ENCODE assay signal across 17 mouse cellular contexts in the genomic region with DNA sequence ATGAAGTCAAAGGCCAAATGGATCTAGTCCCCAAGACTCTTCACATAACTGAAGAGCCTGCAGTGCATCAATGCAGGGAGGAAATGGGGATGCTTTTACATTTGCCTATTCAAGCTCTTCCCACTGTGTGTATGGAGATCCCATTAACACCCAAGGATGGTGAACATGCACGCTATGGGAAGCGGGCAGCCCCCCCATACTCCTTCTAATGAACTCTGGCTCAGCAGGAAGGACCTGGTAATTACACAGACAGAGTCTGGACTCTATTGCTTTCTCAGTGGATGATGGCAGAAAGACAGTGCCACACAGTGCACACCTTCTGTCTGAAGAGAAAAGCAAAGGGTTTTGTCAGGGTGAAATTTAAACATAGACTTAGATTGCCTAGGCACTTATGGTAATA.
DNase-seq lines count a peak whose midpoint lies in the region; ATAC-seq lines count a peak whose summit lies in the region.
"Had no signal": no experiment of that assay in that cellular context is flagged by ENCODE, and none has a peak within 500 bp of the region (broad histone marks: within the 10 kb centered on the region; RNA-seq: fewer than 3 reads in every experiment).

No protein-coding gene starts in this region.

- H3K27ac ChIP-seq in midbrain, embryonic 13.5 days, result no peak overlapping the region
- H3K27ac ChIP-seq in midbrain, embryonic 15.5 days, result no peak overlapping the region
- no peak overlapping the region for H3K27ac ChIP-seq in hindbrain, embryonic 14.5 days
- H3K27ac ChIP-seq: intestine, embryonic 15.5 days; kidney, postnatal 0 days; liver, embryonic 12.5 days; lung, embryonic 15.5 days had no signal

- H3K27me3 ChIP-seq in midbrain, embryonic 13.5 days, result no peaks in the 10 kb centered on the region
- H3K27me3 ChIP-seq in midbrain, embryonic 15.5 days (replicated peaks), result no peaks in the 10 kb centered on the region
- no peaks in the 10 kb centered on the region for H3K27me3 ChIP-seq in hindbrain, embryonic 14.5 days (ENCODE audit: control insufficient read depth, insufficient read depth, low read length)
- H3K27me3 ChIP-seq: intestine, embryonic 15.5 days; liver, embryonic 12.5 days; lung, embryonic 15.5 days; megakaryocyte, embryonic 14.5 days had no signal

- no peaks in the 10 kb centered on the region for H3K36me3 ChIP-seq in midbrain, embryonic 13.5 days
- no peaks in the 10 kb centered on the region for H3K36me3 ChIP-seq in midbrain, embryonic 15.5 days (replicated peaks)
- no peaks in the 10 kb centered on the region for H3K36me3 ChIP-seq in hindbrain, embryonic 14.5 days (replicated peaks; ENCODE audit: control insufficient read depth, insufficient read depth)
- H3K36me3 ChIP-seq: intestine, embryonic 15.5 days; liver, embryonic 12.5 days; lung, embryonic 15.5 days had no signal

- H3K9ac ChIP-seq in midbrain, embryonic 13.5 days (replicated peaks), result no peak overlapping the region
- H3K9ac ChIP-seq in midbrain, embryonic 15.5 days, result no peak overlapping the region
- H3K9ac ChIP-seq in hindbrain, embryonic 14.5 days, result no peak overlapping the region
- H3K9ac ChIP-seq: intestine, embryonic 15.5 days; liver, embryonic 12.5 days; lung, embryonic 15.5 days had no signal

- no peak overlapping the region for H3K4me2 ChIP-seq in midbrain, embryonic 13.5 days (replicated peaks)
- H3K4me2 ChIP-seq in midbrain, embryonic 15.5 days, result no peak overlapping the region
- H3K4me2 ChIP-seq in hindbrain, embryonic 14.5 days (replicated peaks), result no peak overlapping the region
- H3K4me2 ChIP-seq: intestine, embryonic 15.5 days; liver, embryonic 12.5 days; lung, embryonic 15.5 days had no signal

- H3K9me3 ChIP-seq in midbrain, embryonic 13.5 days, result no peaks in the 10 kb centered on the region
- no peaks in the 10 kb centered on the region for H3K9me3 ChIP-seq in midbrain, embryonic 15.5 days
- no peaks in the 10 kb centered on the region for H3K9me3 ChIP-seq in hindbrain, embryonic 14.5 days (ENCODE audit: control insufficient read depth, low read length)
- H3K9me3 ChIP-seq: intestine, embryonic 15.5 days; liver, embryonic 12.5 days; lung, embryonic 15.5 days had no signal

- H3K4me3 ChIP-seq in midbrain, embryonic 13.5 days (replicated peaks), result no peak overlapping the region
- H3K4me3 ChIP-seq in midbrain, embryonic 15.5 days, result no peak overlapping the region
- no peak overlapping the region for H3K4me3 ChIP-seq in hindbrain, embryonic 14.5 days (replicated peaks; ENCODE audit: low read length)
- H3K4me3 ChIP-seq: intestine, embryonic 15.5 days; liver, embryonic 12.5 days; lung, embryonic 15.5 days; megakaryocyte, embryonic 14.5 days had no signal

- WGBS in midbrain, embryonic 13.5 days, result 27% methylated on average over 2 of the region's 2 CpGs
- WGBS in midbrain, embryonic 15.5 days, result 29% methylated on average over 2 of the region's 2 CpGs
- 36% methylated on average over 2 of the region's 2 CpGs for WGBS in hindbrain, embryonic 14.5 days

- peak; percentile 20 for DNase-seq in embryo, embryonic 10 days (ENCODE audit: low spot score)
- DNase-seq in embryo, embryonic 9.5 days (ENCODE audit: extremely low spot score), result no peak
- no peak for DNase-seq in hindbrain, embryonic 14.5 days (ENCODE audit: low spot score)
- peak; percentile 69 for DNase-seq in retina, embryonic 14.5 days (ENCODE audit: low spot score)
- no peak for DNase-seq in adrenal gland, adult (ENCODE audit: inconsistent age in 2 of 2, low spot score in 1 of 2)
- DNase-seq in heart, postnatal 4 days, result no peak
- DNase-seq: adrenal gland, postnatal 36 days; cerebellum, postnatal 36 days; heart, adult 18-20 months had no signal

- ATAC-seq in midbrain, embryonic 13.5 days, result peak; percentile 81
- ATAC-seq in midbrain, embryonic 15.5 days (replicated peaks), result no peak; the same call in 1 of the 2 replicates
- ATAC-seq in hindbrain, embryonic 14.5 days (ENCODE audit: low FRiP score), result peak; percentile 79
- ATAC-seq: activated CD4-positive, CD25-positive, alpha-beta regulatory T cell, adult 4 months; intestine, embryonic 15.5 days; liver, embryonic 12.5 days had no signal

- H3K4me1 ChIP-seq in midbrain, embryonic 13.5 days (replicated peaks), result no peaks in the 10 kb centered on the region
- H3K4me1 ChIP-seq in midbrain, embryonic 15.5 days, result no peaks in the 10 kb centered on the region
- H3K4me1 ChIP-seq in hindbrain, embryonic 14.5 days (replicated peaks; ENCODE audit: control insufficient read depth, insufficient read depth, low read length), result no peaks in the 10 kb centered on the region
- H3K4me1 ChIP-seq: intestine, embryonic 15.5 days; liver, embryonic 12.5 days; lung, embryonic 15.5 days; megakaryocyte, embryonic 14.5 days had no signal

Comparison
In these comparisons a context has a peak if more than half of its experiments do, and no peak if none do; other contexts are left out.
1. DNase-seq: peak in embryo, embryonic 10 days (single experiment) and retina, embryonic 14.5 days (single experiment); none in embryo, embryonic 9.5 days (single experiment), hindbrain, embryonic 14.5 days (single experiment), adrenal gland, adult (0 of 2) and heart, postnatal 4 days (single experiment).